Mouse (Mus musculus): ENCODE measurements around the gene Mrps7.

DNA sequence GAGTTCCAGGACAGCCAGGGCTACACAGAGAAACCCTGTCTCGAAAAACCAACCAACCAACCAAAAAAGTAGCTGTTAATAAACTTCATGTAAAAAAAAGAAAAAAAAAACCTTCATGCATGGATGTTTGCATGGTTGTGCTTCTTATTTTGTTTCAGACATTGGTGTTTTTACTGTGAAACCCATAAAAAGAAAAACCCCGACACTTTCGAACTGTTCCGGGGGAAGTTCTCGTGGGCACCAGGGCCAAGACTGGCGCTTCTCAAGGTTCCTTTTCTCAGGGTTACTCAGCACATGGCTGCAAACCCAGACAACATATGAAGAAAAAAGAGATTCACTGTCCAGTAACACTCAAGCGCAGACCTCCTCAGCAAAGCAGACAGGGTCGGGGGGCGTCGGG is 29.1 kb downstream of the Mrps7 start:
- no peak for TF ChIP-seq CTCF (IDR thresholded peaks at IDR 0.05; ENCODE audit: control insufficient read depth, insufficient read depth, insufficient replicate concordance, low read depth, low read length)
- TF ChIP-seq POLR2A (IDR thresholded peaks at IDR 0.05; ENCODE audit: control insufficient read depth, low read depth, low read length), result no peak

Measured in testis, adult 2 months (tissue).